Mouse (Mus musculus): Measurements from ENCODE around the gene Nrxn3.

GRCm38 (mm10) chr12:88816865-88817264 is 94.2 kb downstream of the Nrxn3 start:
- TF ChIP-seq EP300 (IDR thresholded peaks at IDR 0.05; ENCODE audit: low read depth), result no peak
- TF ChIP-seq CTCF (IDR thresholded peaks at IDR 0.05; ENCODE audit: low read depth), result no peak

Measured in liver, postnatal 0 days (tissue).